Mouse (Mus musculus): ENCODE measurements at regions not wholly inside any gene's neighbourhood (a gene's known extent, or its start where the extent isn't known, plus 50 kb on each side); places are given as distances from the start of the nearest gene placed in this dataset.

GRCm38 (mm10) chr8:126140998-126141397, 146.0 kb downstream of the Kcnk1 start:
- DNase-seq (ENCODE audit: low spot score) (no peak), ATAC-seq (ENCODE audit: insufficient read depth, low FRiP score, low TSS enrichment) (no peak)
- H3K4me1 ChIP-seq (ENCODE audit: control insufficient read depth, insufficient read depth, low read length) = peaks cover 5% of the 10 kb centered on the region; the same call in 1 of the 2 replicates
- H3K27ac ChIP-seq (ENCODE audit: low read depth, low read length) = no peak overlapping the region
- no peak overlapping the region for H3K9ac ChIP-seq (ENCODE audit: low read length)
- H3K4me3 ChIP-seq (ENCODE audit: low read depth, low read length) = no peak overlapping the region
- no peak overlapping the region for H3K4me2 ChIP-seq (ENCODE audit: low read depth)
- WGBS = 89% methylated on average over 6 of the region's 6 CpGs
- H3K9me3 ChIP-seq (ENCODE audit: control insufficient read depth, low read length) = no peaks in the 10 kb centered on the region
- no peaks in the 10 kb centered on the region for H3K36me3 ChIP-seq (ENCODE audit: control insufficient read depth, insufficient read depth, low read length)
- peaks cover 21% of the 10 kb centered on the region for H3K27me3 ChIP-seq (ENCODE audit: control insufficient read depth, insufficient read depth, low read length)

- H3K4me3 ChIP-seq (ENCODE audit: low read depth, low read length) = no peak overlapping the region
- no peaks in the 10 kb centered on the region for H3K36me3 ChIP-seq (ENCODE audit: control insufficient read depth, insufficient read depth, low read length)
- H3K4me2 ChIP-seq (ENCODE audit: low read depth) = no peak overlapping the region
- H3K9me3 ChIP-seq (ENCODE audit: control insufficient read depth, low read length) = no peaks in the 10 kb centered on the region
- H3K4me1 ChIP-seq (ENCODE audit: control insufficient read depth, insufficient read depth, low read length) = no peaks in the 10 kb centered on the region
- no peaks in the 10 kb centered on the region for H3K27me3 ChIP-seq (ENCODE audit: control insufficient read depth, insufficient read depth, low read length)
- WGBS = 82% methylated on average over 4 of the region's 4 CpGs
- ATAC-seq (ENCODE audit: insufficient read depth, low FRiP score, low TSS enrichment) (no peak), DNase-seq (ENCODE audit: low spot score) (no peak)
- no peak overlapping the region for H3K27ac ChIP-seq (ENCODE audit: low read depth, low read length)
- H3K9ac ChIP-seq (ENCODE audit: low read length) = no peak overlapping the region
Observed at GRCm38 (mm10) chr8:126151527-126151926, 146.8 kb upstream of the Slc35f3 start.

GRCm38 (mm10) chr8:126153955-126154354, 144.4 kb upstream of the Slc35f3 start:
- DNase-seq (ENCODE audit: low spot score) = no peak

DNA sequence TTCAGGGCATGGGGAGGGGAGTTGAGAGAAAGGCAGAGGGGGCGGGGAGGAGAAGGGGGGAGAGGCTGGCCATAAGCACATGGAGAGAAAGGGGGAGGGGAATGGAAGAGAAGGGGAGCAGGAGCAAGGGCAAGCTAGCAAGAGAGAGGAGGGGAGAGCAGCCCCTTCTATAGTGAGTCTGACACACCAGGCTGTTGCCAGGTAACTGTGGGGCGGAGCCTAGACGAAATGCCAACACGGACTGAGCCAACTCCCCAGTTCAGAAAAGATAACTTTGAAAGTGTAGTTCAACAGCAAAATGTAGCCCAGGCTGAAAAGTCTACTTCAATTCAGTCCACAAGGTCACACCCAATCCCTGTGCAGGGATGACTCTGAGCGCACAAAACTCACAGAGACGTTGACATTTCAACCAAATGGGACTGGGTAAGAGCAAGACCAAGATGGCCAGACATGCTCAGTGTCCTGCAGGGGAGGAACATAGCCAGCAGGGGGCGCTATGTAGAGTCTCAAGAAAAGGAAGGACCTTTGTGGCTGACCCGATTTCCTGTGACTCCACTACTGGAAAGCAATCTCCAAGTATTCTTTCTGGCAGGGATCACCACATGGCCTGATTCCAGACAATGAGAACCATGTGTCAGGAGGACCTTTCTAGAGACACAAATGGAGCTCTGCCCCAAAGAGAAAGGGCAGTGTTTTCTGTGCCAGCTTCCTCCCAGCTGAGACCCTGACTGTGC, 140.7 kb upstream of the Slc35f3 start:
- 78% methylated on average over 8 of the region's 8 CpGs for WGBS
- no peak for ATAC-seq (ENCODE audit: insufficient read depth, low FRiP score, low TSS enrichment)
- DNase-seq (ENCODE audit: low spot score) = no peak
- H3K9ac ChIP-seq (ENCODE audit: low read length) = no peak overlapping the region
- H3K27me3 ChIP-seq (ENCODE audit: control insufficient read depth, insufficient read depth, low read length) = no peaks in the 10 kb centered on the region
- no peak overlapping the region for H3K27ac ChIP-seq (ENCODE audit: low read depth, low read length)
- no peaks in the 10 kb centered on the region for H3K9me3 ChIP-seq (ENCODE audit: control insufficient read depth, low read length)
- no peak overlapping the region for H3K4me2 ChIP-seq (ENCODE audit: low read depth)
- H3K36me3 ChIP-seq (ENCODE audit: control insufficient read depth, insufficient read depth, low read length) = no peaks in the 10 kb centered on the region
- no peaks in the 10 kb centered on the region for H3K4me1 ChIP-seq (ENCODE audit: control insufficient read depth, insufficient read depth, low read length)
- H3K4me3 ChIP-seq (ENCODE audit: low read depth, low read length) = no peak overlapping the region

More at GRCm38 (mm10) chr8:126153955-126154354, 144.4 kb upstream of the Slc35f3 start:
- Histone ChIP-seq H3K27me3 (ENCODE audit: control insufficient read depth, insufficient read depth, low read length) (no peaks in the 10 kb centered on the region), H3K9me3 (ENCODE audit: control insufficient read depth, low read length) (no peaks in the 10 kb centered on the region), H3K9ac (ENCODE audit: low read length) (no peak overlapping the region), H3K4me1 (ENCODE audit: control insufficient read depth, insufficient read depth, low read length) (no peaks in the 10 kb centered on the region), H3K36me3 (ENCODE audit: control insufficient read depth, insufficient read depth, low read length) (no peaks in the 10 kb centered on the region), H3K27ac (ENCODE audit: low read depth, low read length) (no peak overlapping the region), H3K4me2 (ENCODE audit: low read depth) (no peak overlapping the region), H3K4me3 (ENCODE audit: low read depth, low read length) (no peak overlapping the region)
- WGBS = 68% methylated on average over 1 of the region's 1 CpGs
- ATAC-seq (ENCODE audit: insufficient read depth, low FRiP score, low TSS enrichment) = no peak

- Histone ChIP-seq H3K9ac (ENCODE audit: low read length) (no peak overlapping the region), H3K4me3 (ENCODE audit: low read depth, low read length) (no peak overlapping the region), H3K4me2 (ENCODE audit: low read depth) (no peak overlapping the region), H3K27me3 (ENCODE audit: control insufficient read depth, insufficient read depth, low read length) (no peaks in the 10 kb centered on the region), H3K36me3 (ENCODE audit: control insufficient read depth, insufficient read depth, low read length) (no peaks in the 10 kb centered on the region), H3K4me1 (ENCODE audit: control insufficient read depth, insufficient read depth, low read length) (no peaks in the 10 kb centered on the region), H3K9me3 (ENCODE audit: control insufficient read depth, low read length) (no peaks in the 10 kb centered on the region), H3K27ac (ENCODE audit: low read depth, low read length) (no peak overlapping the region)
- DNase-seq (ENCODE audit: low spot score) = no peak
- WGBS = 93% methylated on average over 4 of the region's 4 CpGs
- ATAC-seq (ENCODE audit: insufficient read depth, low FRiP score, low TSS enrichment) = no peak
Observed at GRCm38 (mm10) chr8:126159485-126159884, 138.9 kb upstream of the Slc35f3 start.

DNA sequence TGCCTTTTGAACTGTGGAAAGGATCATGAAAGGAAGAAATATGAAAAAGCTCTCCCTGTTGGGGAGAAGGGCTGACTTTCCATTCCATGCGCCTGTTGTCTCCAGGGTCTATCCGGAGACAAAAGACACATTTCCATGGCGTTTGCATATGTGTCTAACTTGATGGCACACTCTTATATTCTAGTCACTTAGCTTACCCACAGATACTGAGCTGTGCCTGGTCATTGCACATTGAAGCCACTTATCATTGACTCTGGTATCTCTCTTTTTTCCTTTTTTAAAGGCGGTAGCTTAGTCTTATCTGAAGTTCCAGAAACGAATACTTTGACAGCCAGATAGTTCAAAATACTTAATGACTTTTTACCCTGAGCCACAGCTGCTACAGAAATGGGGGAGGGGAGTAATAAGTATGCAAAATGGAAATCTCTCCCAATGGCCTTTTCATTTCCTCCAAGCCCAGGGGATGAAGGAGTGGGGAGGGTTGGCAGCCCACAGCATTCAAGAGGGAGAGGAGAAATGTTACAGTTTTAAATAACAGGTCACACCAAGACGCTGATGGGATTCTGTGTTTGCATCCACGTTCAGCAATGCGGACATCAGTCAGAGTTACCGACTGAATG, 137.9 kb upstream of the Slc35f3 start:
- no peak overlapping the region for H3K4me3 ChIP-seq (ENCODE audit: low read depth, low read length)
- H3K9me3 ChIP-seq (ENCODE audit: control insufficient read depth, low read length) = no peaks in the 10 kb centered on the region
- H3K4me1 ChIP-seq (ENCODE audit: control insufficient read depth, insufficient read depth, low read length) = no peaks in the 10 kb centered on the region
- 68% methylated on average over 9 of the region's 9 CpGs for whole genome bisulfite sequencing
- DNase-seq (ENCODE audit: low spot score) (no peak), ATAC-seq (ENCODE audit: insufficient read depth, low FRiP score, low TSS enrichment) (no peak)
- H3K27ac ChIP-seq (ENCODE audit: low read depth, low read length) = no peak overlapping the region
- H3K9ac ChIP-seq (ENCODE audit: low read length) = no peak overlapping the region
- no peaks in the 10 kb centered on the region for H3K27me3 ChIP-seq (ENCODE audit: control insufficient read depth, insufficient read depth, low read length)
- H3K4me2 ChIP-seq (ENCODE audit: low read depth) = no peak overlapping the region
- no peaks in the 10 kb centered on the region for H3K36me3 ChIP-seq (ENCODE audit: control insufficient read depth, insufficient read depth, low read length)

DNA sequence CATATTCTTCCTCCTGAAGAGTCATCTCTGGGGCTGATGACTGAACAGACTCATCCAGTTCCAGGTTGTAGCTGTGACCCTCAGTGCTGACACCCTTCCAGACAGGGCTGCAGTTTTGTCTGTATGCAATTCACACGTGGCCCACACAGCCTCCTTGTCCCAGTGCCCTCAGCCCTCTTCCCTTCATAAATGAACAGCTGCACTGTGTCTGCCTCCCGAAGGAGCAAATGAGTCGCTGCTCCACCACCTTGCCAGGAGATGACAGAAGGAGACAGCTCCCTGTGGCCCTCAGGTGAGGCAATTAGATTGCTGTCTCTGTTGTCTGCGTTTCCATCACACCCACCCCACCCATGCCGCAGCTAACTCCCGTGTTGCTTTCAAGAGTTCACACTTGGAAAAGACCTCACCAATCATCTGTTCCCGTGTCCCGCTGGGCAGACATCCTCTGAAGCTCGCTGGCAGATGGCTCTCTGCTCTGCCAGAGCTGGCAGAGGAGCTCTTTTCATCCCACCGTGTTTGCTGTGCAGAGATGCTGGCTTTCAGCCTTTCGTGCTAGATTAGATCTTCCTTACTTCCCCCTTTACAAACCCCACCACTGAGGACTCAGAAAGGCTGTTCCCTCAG, 135.5 kb upstream of the Slc35f3 start:
- H3K27ac ChIP-seq (ENCODE audit: low read depth, low read length) = no peak overlapping the region

GRCm38 (mm10) chr8:126163954-126164353, 134.4 kb upstream of the Slc35f3 start:
- no peak overlapping the region for H3K27ac ChIP-seq (ENCODE audit: low read depth, low read length)
- ATAC-seq (ENCODE audit: insufficient read depth, low FRiP score, low TSS enrichment) (no peak), DNase-seq (ENCODE audit: low spot score) (no peak)
- no peak overlapping the region for H3K4me2 ChIP-seq (ENCODE audit: low read depth)
- H3K27me3 ChIP-seq (ENCODE audit: control insufficient read depth, insufficient read depth, low read length) = no peaks in the 10 kb centered on the region
- 69% methylated on average over 5 of the region's 5 CpGs for WGBS
- no peaks in the 10 kb centered on the region for H3K36me3 ChIP-seq (ENCODE audit: control insufficient read depth, insufficient read depth, low read length)
- H3K9ac ChIP-seq (ENCODE audit: low read length) = no peak overlapping the region
- no peaks in the 10 kb centered on the region for H3K4me1 ChIP-seq (ENCODE audit: control insufficient read depth, insufficient read depth, low read length)
- H3K9me3 ChIP-seq (ENCODE audit: control insufficient read depth, low read length) = no peaks in the 10 kb centered on the region
- no peak overlapping the region for H3K4me3 ChIP-seq (ENCODE audit: low read depth, low read length)

More for the DNA sequence above, 135.5 kb upstream of the Slc35f3 start:
- Histone ChIP-seq H3K9me3 (ENCODE audit: control insufficient read depth, low read length) (no peaks in the 10 kb centered on the region), H3K27me3 (ENCODE audit: control insufficient read depth, insufficient read depth, low read length) (no peaks in the 10 kb centered on the region), H3K36me3 (ENCODE audit: control insufficient read depth, insufficient read depth, low read length) (no peaks in the 10 kb centered on the region), H3K9ac (ENCODE audit: low read length) (no peak overlapping the region), H3K4me3 (ENCODE audit: low read depth, low read length) (no peak overlapping the region), H3K4me2 (ENCODE audit: low read depth) (no peak overlapping the region), H3K4me1 (ENCODE audit: control insufficient read depth, insufficient read depth, low read length) (no peaks in the 10 kb centered on the region)
- ATAC-seq (ENCODE audit: insufficient read depth, low FRiP score, low TSS enrichment) (no peak), DNase-seq (ENCODE audit: low spot score) (no peak)
- WGBS = 42% methylated on average over 11 of the region's 11 CpGs

Measured in neural tube, embryonic 11.5 days (tissue).